Mouse (Mus musculus): ENCODE results near the gene Mrgpra4.

The Mrgpra4 gene

DNA sequence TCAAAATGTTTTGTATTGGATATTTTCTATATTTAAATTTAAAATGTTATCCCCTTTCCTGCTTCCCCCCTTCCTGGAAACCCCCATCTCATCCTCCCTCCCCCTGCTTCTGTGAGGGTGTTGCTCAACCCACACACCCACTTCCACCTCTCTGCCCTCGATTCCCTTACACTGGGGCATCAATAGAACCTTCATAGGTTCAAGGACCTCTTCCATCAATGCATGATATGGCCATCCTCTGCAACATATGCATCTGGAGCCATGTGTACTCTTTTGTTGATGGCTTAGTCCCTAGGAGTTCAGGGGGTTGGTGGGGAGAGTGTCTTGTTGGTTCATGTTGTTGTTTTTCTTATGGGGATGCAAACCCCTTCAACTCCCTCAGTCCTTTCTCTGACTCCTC, at the start of gene Mrgpra4:
Mrgpra4 (minus strand) TSS at position 101 of the 400 bp plus-strand sequence.
- in situ Hi-C loops (cut with MboI, MseI), result no loop called here

GRCm38 (mm10) chr7:48027497-48027896, 45.6 kb upstream of the Mrgpra4 start, which contains the start of gene Mrgprx1:
Gene Mrgprx1 (minus strand): TSS chr7:48027597.
- in situ Hi-C loops (cut with MboI, MseI), result no loop called here

DNA sequence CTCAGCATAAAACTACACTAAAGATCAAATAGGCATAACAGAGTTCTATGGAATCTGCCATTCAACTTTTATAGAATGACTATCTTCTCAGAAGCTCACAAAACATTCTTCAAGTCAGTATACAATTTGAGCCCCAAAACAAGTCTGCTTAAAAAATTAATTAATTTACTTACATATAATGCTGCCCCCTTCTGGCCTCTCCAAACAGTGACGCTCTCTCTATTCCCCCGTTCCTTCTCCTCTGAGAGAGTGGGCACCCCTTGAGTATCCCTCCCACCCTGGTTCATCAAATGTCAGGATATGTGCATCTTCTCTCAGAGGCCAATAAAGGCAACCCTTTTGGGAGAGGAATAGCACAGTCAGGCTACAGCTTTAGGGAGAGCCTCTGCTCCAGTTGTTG, 36.0 kb upstream of the Mrgpra4 start:
- in situ Hi-C loops (cut with MboI, MseI), result no loop called here

DNA sequence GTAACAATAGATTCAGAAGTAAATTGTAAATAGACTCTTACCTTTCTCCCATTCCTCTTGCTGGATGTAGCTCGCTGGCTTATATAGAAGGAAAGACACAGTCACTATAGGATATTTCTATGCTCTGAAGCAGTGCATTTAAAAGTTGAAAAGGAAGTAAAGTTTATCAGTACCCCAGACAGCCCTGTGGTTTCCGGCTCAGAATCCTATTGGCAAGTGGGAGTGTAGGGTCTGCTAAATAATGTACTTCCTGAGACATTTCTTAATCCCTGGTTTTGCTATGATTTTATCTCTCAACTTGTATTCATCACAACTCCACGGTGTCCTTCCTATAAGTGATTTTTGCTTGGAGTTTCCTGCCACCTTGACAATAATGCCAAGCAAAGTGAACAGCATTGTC, 13.8 kb upstream of the Mrgpra4 start:
- in situ Hi-C loops (cut with MboI, MseI), result no loop called here

DNA sequence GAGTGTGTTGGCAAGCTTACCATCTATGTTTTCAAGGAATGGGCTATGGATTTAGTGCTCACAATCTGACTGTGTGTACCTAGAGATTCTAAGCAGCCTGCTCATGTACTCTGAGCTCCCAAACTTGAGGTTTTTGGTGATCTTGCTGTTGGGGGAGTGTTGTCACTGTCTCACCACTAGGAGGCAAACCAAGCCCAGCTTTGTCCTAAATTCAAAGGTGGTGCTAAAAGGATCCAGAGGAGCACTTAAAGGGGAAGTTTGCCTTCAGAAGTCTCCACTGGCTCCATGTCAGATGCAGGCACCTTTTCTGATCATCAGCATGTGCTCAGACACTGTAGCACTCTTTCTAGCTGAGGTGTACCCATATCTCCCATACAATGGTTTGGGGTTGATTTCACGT, 4.9 kb upstream of the Mrgpra4 start:
- in situ Hi-C loops (cut with MboI, MseI), result no loop called here

All from T-helper 17 cell (primary cell).